Mouse (Mus musculus): Measurements from ENCODE around the gene Nudt15.

DNA sequence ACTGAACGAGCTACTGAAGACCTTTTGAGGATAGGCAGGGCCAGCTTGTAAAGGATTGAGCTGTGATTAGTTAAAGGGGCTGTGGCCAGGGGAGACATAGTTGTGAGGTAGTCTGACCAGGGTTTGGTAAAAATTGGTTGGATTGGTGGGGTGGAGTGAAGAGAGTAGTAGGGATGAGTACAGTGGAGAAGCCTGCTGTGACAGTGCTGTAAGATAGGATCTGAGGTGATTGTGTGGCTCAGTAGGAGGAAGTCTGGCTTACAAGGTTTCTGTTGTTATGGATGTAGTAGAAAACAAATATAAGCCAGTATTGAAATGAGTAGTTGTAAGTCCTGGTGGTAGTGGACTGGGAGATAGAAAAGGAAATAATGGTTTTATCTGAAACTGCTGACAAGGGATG is 44.1 kb upstream of the Nudt15 start:
- TF ChIP-seq CTCF (IDR thresholded peaks at IDR 0.05; ENCODE audit: low read depth), result no peak
- TF ChIP-seq EP300 (IDR thresholded peaks at IDR 0.05; ENCODE audit: low read depth), result no peak

All from liver, embryonic 14.5 days (tissue).